Mouse (Mus musculus): ENCODE results near the gene Rhox3a.
"Not testable (repeated sequence)": the region's sequence is repeated elsewhere in the genome, so short reads cannot be mapped to it uniquely, and the experiment has no call there.

Gene Rhox3a

GRCm38 (mm10) chrX:37249619-37250018 is at the start of gene Rhox3a:
TSS of gene Rhox3a (plus strand) at chrX:37249919.
- not testable (repeated sequence) for DNase-seq (ENCODE audit: low read depth)

- DNase-seq (ENCODE audit: low read depth), result no peak
Observed at GRCm38 (mm10) chrX:37210941-37211340, 38.8 kb upstream of the Rhox3a start, which contains the start of gene Gm9. TSS of gene Gm9 (minus strand) at chrX:37211041.

GRCm38 (mm10) chrX:37222158-37222557 is 27.6 kb upstream of the Rhox3a start, which contains the start of gene Rhox1:
TSS of gene Rhox1 (minus strand) at chrX:37222258.
- DNase-seq (ENCODE audit: low read depth), result not testable (repeated sequence)

GRCm38 (mm10) chrX:37244676-37245075 is 5.0 kb upstream of the Rhox3a start, which contains the start of gene Rhox2a:
TSS of gene Rhox2a (plus strand) at chrX:37244976.
- DNase-seq (ENCODE audit: low read depth), result not testable (repeated sequence)

GRCm38 (mm10) chrX:37265038-37265437 is 15.3 kb downstream of the Rhox3a start, which contains the start of gene Rhox4a:
TSS of gene Rhox4a (plus strand) at chrX:37265338.
- not testable (repeated sequence) for DNase-seq (ENCODE audit: low read depth)

Data from NIH3T3 (cell line).